Mouse (Mus musculus) cerebellum, adult 2 months (tissue): ENCODE data around the gene Abhd2.

Experiments used
- CTCF ChIP-seq: fragments of 200-500 bp; IDR thresholded peaks from 2 replicates; pipeline ENCODE4 v1.5.1; 2011; ENCODE audit warnings: low read depth, mild to moderate bottlenecking, control low read depth, low read length, moderate library complexity, borderline replicate concordance; ENCODE audit not compliant: insufficient read depth
- POLR2A ChIP-seq: fragments of 200-500 bp; IDR thresholded peaks from 2 replicates; pipeline ENCODE4 v1.6.1; 2011; ENCODE audit warnings: low read length, control low read depth, borderline replicate concordance; ENCODE audit not compliant: insufficient read depth

- TF ChIP-seq CTCF (no peak), POLR2A (peak; percentile 40; the same call in 1 of the 2 replicates)
Measured at GRCm38 (mm10) chr7:79272789-79273718, at the start of gene Abhd2.
